ENCODE assay signal across 8 mouse cellular contexts in genomic region chr2:32353007-32353542, GRCm38 (mm10). TPM values are rescaled to one million over a fixed set of nuclear protein-coding genes. Genes with fewer than 3 reads are reported as not detected.
DNase-seq lines count a peak whose midpoint lies in the region; ATAC-seq lines count a peak whose summit lies in the region.

TSS of gene Dnm1 (minus strand) at chr2:32353338.

- peak; percentile 84 for ATAC-seq in lung, embryonic 16.5 days (ENCODE audit: low read depth)

- H3K9ac ChIP-seq in lung, embryonic 16.5 days (ENCODE audit: low read length): peak within 1 kb of the TSS; percentile 75

- H3K36me3 ChIP-seq in hindbrain, embryonic 10.5 days: no peaks in the 10 kb centered on the region
- no peaks in the 10 kb centered on the region for H3K36me3 ChIP-seq in lung, embryonic 16.5 days (ENCODE audit: control insufficient read depth, insufficient read depth, low read length)

- DNase-seq in Muller cell, postnatal 12 days (ENCODE audit: inconsistent ontology term): peak; percentile 82
- peak; percentile 98 for DNase-seq in cerebellum, adult 9-10 months
- DNase-seq in frontal cortex, adult 2 months (ENCODE audit: extremely low spot score in 1 of 2, low spot score in 1 of 2): peak; percentile 85 to 97
- DNase-seq in hindbrain, embryonic 10.5 days (ENCODE audit: low spot score): peak; percentile 92
- peak; percentile 93 for DNase-seq in layer of hippocampus, adult 9-11 months
- peak; percentile 93 for DNase-seq in ovary, postnatal 10 days (ENCODE audit: low spot score)
- peak; percentile 68 to 90 for DNase-seq in thymus, postnatal 10 days (ENCODE audit: low spot score in 2 of 2)

- peak within 1 kb of the TSS; percentile 96 for H3K4me2 ChIP-seq in lung, embryonic 16.5 days (ENCODE audit: low read depth, low read length)

- WGBS in hindbrain, embryonic 10.5 days: under 1% methylated on average over 63 of the region's 63 CpGs
- under 1% methylated on average over 59 of the region's 63 CpGs for WGBS in lung, embryonic 16.5 days

- H3K4me3 ChIP-seq in hindbrain, embryonic 10.5 days: peak within 1 kb of the TSS; percentile 57
- H3K4me3 ChIP-seq in lung, embryonic 16.5 days (ENCODE audit: low read length): peak within 1 kb of the TSS; percentile 66

- H3K27ac ChIP-seq in hindbrain, embryonic 10.5 days: peak within 1 kb of the TSS; percentile 87
- no peak within 1 kb of the TSS for H3K27ac ChIP-seq in lung, embryonic 16.5 days (ENCODE audit: low read length)

- H3K9me3 ChIP-seq in hindbrain, embryonic 10.5 days: no peaks in the 10 kb centered on the region
- H3K9me3 ChIP-seq in lung, embryonic 16.5 days (ENCODE audit: control insufficient read depth, low read length): no peaks in the 10 kb centered on the region

- peaks cover 47% of the 10 kb centered on the region for H3K27me3 ChIP-seq in hindbrain, embryonic 10.5 days (ENCODE audit: insufficient read depth, poor library complexity, severe bottlenecking)
- no peaks in the 10 kb centered on the region for H3K27me3 ChIP-seq in lung, embryonic 16.5 days (ENCODE audit: control insufficient read depth, insufficient read depth, low read depth, low read length)

- peaks cover 57% of the 10 kb centered on the region for H3K4me1 ChIP-seq in hindbrain, embryonic 10.5 days (replicated peaks)
- H3K4me1 ChIP-seq in lung, embryonic 16.5 days (replicated peaks; ENCODE audit: control insufficient read depth, insufficient read depth, low read length): peaks cover 11% of the 10 kb centered on the region

RNA-seq across cellular contexts. Expression of gene Dnm1, which starts in this region (rescaled TPM):
- polyA plus RNA-seq in frontal cortex, adult 2 months (2012; rRNA removed): 1,288 and 1,302 TPM in 2 replicates
- 12.3 and 17.0 TPM in 2 replicates for polyA plus RNA-seq in hindbrain, embryonic 10.5 days (2016; fragmentation: Nextera tagmentation; extraction: Ambion mirVana)
- polyA plus RNA-seq in lung, embryonic 16.5 days (2015; fragmentation: Nextera tagmentation; extraction: Ambion mirVana): 5.7 and 5.9 TPM in 2 replicates

Comparison
In these comparisons a context has a peak if more than half of its experiments do, and no peak if none do; other contexts are left out.
1. RNA of gene Dnm1 (polyA plus RNA-seq): 1,288 to 1,302 TPM in frontal cortex, adult 2 months; 12.3 to 17.0 TPM in hindbrain, embryonic 10.5 days and 5.7 to 5.9 TPM in lung, embryonic 16.5 days; every median in the first group is over 10 times any median in the second.
2. Peak in every context shown above with its lines, with median percentiles within 50 percentile points of each other: DNase-seq.